Mouse (Mus musculus): Measurements from ENCODE around the gene Ccdc184.

The Ccdc184 gene

GRCm38 (mm10) chr15:98157253-98157652, 9.7 kb upstream of the Ccdc184 start:
- no peak for DNase-seq

- no peak for DNase-seq
These were observed 5.7 kb upstream of the Ccdc184 start for GRCm38 (mm10) chr15:98161026-98161805.

GRCm38 (mm10) chr15:98162561-98162960, 4.4 kb upstream of the Ccdc184 start:
- DNase-seq: no peak

- DNase-seq: no peak
These were observed 1.4 kb upstream of the Ccdc184 start, which contains the start of gene Asb8 for GRCm38 (mm10) chr15:98165525-98165924. Gene Asb8, minus strand, starts transcription at chr15:98165625.

- DNase-seq: peak; percentile 59
These were observed 975 bp downstream of the Ccdc184 start for GRCm38 (mm10) chr15:98167645-98168621.

- no peak for DNase-seq
These were observed 1.7 kb downstream of the Ccdc184 start for GRCm38 (mm10) chr15:98168622-98169004.

- DNase-seq: no peak
These were observed 3.4 kb downstream of the Ccdc184 start for GRCm38 (mm10) chr15:98170365-98170764.

- DNase-seq: no peak
These were observed 4.0 kb downstream of the Ccdc184 start for GRCm38 (mm10) chr15:98170917-98171316.

- DNase-seq: no peak
These were observed 5.2 kb downstream of the Ccdc184 start for GRCm38 (mm10) chr15:98172113-98172512.

- peak; percentile 54 for DNase-seq
These were observed 6.9 kb downstream of the Ccdc184 start for GRCm38 (mm10) chr15:98173821-98174220.

- no peak for DNase-seq
These were observed 10.4 kb downstream of the Ccdc184 start for GRCm38 (mm10) chr15:98177320-98177719.

GRCm38 (mm10) chr15:98180567-98181131, 13.7 kb downstream of the Ccdc184 start:
- DNase-seq: no peak

- peak; percentile 93 for DNase-seq
These were observed 14.3 kb downstream of the Ccdc184 start for GRCm38 (mm10) chr15:98181132-98181711.

- peak; percentile 64 for DNase-seq
These were observed 15.1 kb downstream of the Ccdc184 start for GRCm38 (mm10) chr15:98181856-98182570.

- no peak for DNase-seq
These were observed 17.5 kb downstream of the Ccdc184 start for GRCm38 (mm10) chr15:98184456-98184855.

GRCm38 (mm10) chr15:98195442-98195841, 28.5 kb downstream of the Ccdc184 start, which contains the start of gene Olfr288:
Gene Olfr288, minus strand, starts transcription at chr15:98195542.
- no peak for DNase-seq

GRCm38 (mm10) chr15:98209676-98210075, 42.7 kb downstream of the Ccdc184 start:
- peak; percentile 82 for DNase-seq

GRCm38 (mm10) chr15:98213336-98213870, 46.4 kb downstream of the Ccdc184 start:
- peak; percentile 30 for DNase-seq

GRCm38 (mm10) chr15:98214130-98214529, 47.2 kb downstream of the Ccdc184 start:
- no peak for DNase-seq

Data from kidney, adult 9 months (tissue).